Mouse (Mus musculus) c-Kit-positive CD71-positive TER-119-positive erythroid progenitor cells, embryonic 14.5 days (primary cell): Measurements from ENCODE around the gene Neurod2.

Experiments
- DNase-seq: peaks from one replicate; pipeline ENCODE4 v3.0.0-alpha.2; 2013; ENCODE audit warnings: low spot score

Neurod2 gene

DNA sequence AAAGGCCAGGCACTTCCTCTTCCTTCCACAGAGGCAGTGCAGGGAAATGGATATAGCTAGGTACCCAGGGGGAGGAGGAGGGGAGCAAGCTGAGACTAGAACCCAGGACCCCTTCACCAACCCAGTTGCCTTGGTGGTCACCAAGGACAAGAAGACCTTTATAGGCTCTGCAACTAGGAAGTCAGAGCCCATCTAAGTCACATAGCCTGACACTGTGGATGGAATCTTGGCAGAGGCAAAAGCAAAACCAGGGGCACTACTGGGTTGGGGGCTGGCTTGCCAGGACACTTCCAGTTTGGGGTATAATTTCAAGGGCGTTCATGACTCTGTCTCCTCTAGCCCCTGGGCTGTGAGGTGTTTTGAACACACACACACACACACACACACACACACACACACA lies 2.0 kb upstream of the Neurod2 start:
- DNase-seq = no peak

DNA sequence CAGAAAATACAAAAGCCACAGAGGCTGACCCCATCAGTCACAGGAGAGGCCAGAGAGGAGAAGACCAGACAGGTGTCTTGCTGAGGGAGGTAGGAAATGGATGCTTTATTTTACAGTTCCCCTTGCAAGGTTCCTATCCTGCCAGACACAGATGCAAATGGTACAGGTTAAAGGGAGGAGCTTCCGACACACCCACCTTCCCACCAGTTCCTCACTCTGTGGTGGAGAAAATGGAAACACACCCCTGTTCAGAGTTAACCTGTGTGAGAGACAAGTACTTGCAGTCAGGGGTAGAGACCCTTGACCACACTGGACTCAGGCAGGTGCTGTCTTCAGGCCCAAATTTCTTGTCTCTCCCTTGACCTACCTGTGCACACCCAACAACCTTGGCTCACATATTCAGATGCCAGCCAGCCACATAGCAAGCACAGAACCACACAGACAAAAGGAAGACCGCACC lies 1.3 kb upstream of the Neurod2 start:
- DNase-seq = no peak

DNA sequence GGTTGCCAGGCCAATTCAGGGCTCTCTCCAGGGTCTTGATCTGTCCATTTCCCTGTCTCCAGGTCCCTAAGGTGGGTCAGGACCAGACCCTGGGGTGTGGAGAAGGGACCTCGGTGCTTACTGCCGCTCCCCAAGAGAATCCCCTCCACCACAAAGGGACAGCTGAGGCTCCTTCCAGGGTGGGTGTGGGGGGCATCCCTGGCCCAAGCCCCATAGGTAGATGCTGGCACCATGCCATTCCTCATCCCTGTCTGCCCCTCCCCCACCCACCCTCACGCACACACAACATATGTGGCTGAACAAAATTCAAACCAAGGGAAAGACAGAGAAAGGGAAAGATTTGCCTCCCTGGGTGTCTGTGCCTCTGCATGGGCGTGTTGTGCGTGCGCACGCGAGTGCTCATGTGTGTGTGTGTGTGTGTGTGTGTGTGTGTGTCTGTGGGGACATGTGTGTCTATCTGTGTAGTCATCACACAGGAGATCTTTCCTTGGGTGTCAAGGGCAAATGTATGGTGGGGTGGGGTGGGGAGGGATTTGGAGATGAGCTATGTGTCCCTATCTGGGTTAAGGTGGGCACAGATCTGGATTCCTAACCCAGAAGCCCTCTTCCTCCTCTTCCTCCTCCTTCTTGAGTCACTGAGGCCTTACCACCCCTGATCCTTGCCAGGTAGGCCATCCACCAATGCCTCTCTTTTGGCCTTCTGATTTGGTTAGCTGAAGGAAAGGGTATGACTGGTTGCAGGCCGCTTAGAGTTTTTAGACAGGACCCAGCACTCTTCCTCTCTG lies 704 bp upstream of the Neurod2 start:
- DNase-seq = no peak

DNA sequence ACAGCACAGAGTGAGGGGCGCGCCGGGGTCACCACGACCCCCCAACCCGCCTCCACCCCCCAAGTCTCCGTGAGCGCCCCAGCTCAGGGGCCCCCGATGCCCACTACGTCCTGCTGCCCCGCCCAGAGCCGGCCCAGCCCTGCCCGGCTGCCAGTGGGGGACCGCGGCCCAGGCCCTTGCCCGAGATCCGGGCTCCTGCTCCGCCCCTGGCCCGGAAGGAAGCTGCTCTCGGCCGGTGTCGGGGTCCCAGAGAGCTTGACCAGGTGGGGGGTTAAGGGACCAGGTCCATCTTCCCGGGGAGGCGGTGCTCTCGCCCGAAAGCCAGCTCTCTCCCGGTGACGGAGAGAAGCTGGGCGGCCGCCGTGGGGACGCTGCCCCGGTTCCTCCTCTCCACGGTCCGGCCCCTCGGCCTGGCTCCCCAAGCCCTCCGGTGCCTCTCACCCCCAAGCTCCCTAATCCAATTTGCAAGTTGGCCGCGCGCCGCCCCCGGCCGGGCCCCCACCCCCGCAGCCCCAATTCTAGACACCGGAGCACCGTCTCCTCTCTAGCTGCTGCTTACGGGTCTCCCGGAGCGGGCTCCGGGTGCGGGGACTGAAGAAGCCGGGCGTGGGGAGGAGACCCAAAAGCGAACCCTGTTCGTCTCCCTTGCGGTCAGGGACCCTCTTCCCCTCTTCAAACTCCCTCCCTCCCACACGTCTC lies 928 bp downstream of the Neurod2 start:
- DNase-seq = no peak

DNA sequence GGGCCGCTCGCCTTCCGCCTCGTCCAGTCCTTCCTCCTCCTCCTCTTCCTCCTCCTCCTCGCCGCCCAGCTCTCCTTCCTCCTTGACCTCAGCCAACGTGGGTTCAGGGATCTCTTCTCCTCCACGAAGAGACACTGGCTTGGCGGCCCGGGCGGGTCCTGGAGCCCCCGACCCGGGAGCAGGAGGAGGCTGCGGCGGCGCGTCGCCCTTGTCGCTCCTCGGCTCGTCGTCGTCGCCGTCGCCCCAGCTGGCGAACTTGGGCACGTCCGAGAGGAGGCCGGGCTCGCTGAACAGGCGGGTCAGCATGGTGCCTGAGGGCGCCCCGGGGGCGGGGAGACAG lies 1.4 kb downstream of the Neurod2 start:
- DNase-seq = no peak

DNA sequence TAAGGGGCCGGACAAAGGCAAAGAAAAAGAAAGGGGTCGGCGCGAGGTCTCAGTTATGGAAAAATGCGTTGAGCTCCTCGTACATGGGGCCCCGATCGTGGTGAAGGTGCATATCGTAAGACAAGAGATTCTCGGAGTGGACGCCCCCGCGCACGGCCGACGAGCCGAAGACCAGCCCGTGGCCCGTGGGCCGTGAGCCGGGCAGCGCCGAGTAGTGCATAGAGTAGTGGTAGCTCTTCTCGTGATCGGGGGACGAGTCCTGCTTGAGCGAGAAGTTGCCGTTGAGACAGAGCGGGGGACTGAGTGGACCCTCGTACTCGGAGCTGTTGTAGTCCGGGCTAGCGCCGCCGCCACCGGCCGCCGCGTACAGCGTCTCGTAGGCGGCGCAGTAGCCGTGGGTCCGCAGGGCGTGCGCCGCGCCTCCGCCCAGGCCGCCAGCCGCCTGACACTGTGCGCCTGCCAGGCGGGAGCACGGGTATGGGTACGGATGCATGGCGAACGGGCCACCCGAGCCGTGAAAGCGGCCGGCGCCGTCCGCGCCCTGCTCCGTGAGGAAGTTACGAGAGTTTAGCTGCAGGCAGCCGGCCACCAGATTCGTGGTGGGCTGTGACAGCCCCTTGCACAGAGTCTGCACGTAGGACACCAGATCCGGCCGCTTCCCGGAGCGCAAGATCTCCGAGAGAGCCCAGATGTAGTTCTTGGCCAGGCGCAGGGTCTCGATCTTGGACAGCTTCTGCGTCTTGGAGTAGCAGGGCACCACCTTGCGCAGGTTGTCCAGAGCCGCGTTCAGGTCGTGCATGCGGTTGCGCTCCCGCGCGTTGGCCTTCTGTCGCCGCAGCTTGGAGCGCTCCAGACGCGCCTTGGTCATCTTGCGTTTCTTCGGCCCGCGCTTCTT lies 2.1 kb downstream of the Neurod2 start:
- DNase-seq = no peak

DNA sequence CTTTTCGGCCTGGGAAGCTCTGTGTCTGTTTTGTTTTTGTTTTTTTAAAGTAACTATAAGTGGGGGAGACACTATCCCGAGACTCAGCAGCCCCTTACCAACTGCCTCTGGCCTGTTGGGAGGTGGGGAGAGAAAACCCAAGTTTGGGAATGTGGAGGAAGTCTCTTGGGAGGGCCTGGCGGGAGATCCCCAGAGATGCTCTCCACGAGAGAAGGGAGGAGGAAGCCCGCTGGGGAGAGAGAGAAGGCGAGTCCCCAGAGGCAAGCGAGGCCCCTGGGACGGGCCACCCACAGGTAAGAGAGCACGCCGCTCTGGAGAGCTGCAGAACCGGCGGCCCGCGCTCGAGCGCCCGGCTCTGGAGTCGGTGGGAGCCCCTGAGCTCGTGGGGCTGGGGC lies 2.7 kb downstream of the Neurod2 start:
- DNase-seq = no peak

DNA sequence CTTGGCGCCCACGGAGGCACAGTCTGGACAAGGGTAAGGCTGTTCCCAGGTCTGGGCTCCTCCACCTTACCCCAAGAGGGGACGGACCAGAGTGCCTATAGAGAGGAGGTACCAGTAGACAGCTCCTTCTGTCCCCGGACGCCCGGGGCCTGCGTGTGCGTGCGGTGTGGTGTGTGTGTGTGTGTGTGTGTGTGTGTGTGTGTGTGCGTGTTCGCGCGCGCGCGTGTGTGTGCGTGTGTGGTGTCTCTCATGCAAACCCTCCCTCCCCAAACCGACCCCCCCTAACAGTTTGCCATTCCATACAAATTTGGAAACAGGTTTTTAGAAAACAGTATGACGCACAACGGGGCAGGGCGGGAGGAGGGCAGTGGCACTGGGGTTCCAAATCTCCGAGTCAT lies 3.6 kb downstream of the Neurod2 start:
- DNase-seq = no peak

DNA sequence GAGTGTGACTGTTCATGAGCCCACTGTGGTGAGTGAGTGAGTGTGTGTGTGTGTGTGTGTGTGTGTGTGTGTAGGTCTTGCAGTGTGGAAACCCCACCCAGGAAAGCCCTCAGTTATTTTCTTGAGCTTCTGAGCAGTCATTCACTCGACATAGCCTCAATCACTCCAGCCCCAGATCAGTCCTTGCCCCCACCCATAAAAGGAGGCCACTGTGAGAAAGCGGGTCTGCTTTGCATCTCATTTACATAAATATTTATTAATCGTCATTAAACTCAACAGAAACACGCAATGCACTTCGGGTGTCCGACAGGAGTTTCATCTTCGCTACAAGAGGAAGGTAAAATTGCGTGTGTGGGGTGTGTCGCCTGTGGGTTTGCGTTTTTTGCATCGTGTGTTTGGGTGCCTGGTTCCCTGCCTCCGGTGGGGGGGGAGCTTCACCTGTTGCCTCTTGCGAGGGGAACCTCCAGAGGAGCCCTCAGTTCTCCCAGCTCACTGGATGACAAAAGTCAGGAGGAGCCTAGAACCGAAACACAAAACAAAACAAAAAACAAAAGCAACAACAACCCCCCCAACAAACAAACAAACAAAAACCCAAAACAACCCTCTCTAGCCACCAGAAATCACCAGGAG lies 4.1 kb downstream of the Neurod2 start:
- no peak for DNase-seq

DNA sequence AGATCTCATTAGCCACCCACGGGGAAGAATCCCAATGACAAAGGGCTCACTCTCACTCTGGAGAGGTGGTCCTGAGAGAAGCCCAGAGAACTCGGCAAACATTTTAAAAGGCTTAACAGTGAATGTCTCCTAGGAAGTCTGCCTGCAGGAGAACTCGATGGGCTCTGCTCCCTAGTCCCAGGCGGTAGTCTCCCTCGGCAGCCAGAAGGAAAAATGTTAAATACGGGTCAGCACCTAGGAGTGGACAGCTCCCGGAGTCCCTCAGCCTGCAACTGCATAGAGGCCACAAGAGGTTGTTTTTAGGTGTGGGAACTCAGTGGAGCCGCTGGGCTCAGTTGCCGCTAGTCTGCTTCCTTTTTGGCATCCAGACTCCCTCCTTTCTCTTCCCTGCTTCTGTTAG lies 5.5 kb downstream of the Neurod2 start:
- DNase-seq = no peak

DNA sequence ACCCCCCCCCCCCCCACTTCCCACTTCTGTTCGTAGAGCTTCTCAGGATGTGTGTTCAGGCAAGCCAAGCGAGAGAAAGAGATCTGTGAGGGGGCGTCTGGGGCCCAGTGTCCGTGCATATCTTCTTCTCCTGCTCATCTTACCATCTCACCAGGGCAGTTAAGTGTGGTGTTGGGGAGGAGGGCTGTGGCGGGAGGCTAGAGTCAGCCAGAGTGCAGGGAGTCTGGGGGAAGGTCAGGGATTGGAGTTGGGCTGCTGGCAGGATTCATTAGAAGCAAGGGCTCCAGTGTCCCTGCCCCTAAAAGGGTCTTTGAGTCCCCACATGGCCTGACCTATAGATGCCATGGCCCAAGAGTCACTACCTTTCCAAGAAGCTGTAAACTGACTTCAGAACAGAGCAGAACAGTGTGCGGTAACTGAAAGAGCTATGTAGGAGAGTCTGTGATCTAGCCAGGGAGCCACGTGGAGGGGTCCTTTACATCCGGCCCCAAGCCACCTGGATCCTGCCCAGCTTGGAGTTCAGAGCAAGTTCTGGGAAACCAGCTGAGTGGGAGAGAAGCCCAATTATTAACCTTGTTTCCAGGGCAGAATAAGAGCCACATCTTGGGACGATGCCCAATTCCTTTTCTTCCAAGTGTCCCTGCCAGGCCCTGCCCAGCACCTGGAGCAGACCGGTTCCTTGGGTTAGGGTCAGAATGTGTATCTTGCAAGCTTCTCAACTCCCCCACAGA lies 6.1 kb downstream of the Neurod2 start:
- no peak for DNase-seq

DNA sequence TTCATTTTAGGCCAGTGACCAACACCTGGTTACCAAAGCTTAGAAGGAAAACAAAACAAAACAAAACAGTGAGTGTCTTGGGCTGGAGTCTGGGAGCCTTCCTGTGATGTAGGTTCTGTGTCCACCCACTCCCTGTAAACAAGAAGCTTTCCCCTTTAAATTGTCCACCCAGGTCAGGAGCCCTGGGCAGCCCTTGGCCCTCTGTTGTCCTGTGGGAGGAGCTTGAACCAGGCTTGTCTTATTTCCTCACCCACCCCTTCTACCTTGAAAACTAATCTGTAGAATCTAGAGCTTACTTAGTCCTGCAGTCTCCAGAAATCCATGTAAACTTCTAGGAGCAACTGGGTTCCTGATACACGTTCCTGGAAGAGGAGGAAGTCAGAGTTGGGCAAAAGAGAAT lies 7.3 kb downstream of the Neurod2 start:
- DNase-seq = no peak

DNA sequence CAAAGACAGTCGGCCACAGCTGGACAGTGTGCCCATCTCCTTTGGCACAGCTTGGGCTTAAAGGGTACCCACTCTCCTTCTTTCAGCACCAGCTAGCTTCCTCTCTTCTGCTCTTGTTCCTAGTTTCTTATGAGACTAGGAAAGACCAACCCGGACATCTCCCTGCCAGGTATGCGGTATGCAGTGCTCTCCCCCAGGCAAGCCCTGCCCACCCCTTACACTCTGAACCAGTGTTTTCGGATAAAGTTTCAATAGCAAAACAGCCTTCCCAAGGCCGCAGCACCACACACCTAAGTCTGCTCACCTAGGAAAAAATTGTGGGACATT lies 7.8 kb downstream of the Neurod2 start:
- no peak for DNase-seq

DNA sequence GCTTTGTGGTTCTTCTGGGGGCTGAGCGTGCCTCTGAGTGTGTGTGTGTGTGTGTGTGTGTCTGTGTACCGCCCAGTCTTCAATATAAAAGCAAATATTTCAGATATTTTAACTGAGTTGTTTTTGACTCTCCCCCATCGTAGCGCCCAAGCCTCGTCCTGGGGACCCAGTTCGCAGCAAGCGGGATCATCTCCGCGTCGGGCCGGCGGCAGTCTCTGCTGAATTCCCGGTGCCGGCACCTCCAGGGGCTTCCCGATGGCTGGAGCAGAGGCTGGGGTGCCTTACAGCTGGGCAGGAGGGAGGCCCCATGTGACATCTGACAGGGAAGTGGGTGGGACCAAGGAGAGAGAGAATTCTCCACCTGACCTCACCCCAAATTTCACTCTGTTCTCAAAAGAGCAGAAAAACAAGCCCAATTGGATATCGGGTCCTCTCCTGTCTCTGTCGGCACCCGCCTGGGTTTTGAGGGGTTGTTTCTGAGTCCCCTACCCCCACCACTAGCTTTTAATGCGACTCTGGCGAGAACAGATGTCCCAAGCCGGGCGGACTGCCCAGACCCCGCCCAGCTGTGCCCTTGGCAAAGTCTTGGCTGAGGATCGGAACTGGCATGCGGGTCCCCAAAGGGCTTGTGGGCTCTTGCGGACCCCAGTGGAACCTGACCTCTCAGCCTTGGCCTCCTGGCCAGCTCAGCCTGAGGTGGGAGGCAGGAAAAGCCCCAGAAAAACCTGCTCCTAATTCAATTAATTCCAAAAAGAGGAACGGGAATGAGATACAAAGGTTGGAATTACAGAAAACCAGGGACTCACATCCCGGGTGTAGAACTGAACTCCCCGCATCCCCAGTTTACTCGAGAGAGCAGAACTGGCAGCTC lies 8.4 kb downstream of the Neurod2 start:
- no peak for DNase-seq

DNA sequence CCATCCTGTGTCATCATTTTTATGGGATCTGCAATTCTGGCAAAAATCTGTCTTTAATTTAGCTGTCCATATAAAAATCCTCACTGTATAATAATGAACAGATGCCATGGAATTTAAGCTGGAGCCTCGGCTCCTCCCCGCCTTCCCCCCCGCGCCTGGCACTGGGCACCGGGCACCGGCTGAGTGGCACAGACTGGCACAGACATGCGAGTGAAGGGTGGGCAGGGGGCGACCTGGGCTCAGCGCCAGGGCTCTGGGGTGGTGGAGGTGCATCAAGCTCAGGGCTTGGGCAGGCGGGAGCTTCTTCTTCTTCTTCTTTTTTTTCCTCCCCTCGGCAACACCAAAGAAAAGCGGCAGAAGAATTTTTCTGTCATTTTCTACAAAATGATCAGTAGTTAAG lies 9.1 kb downstream of the Neurod2 start:
- DNase-seq = no peak

DNA sequence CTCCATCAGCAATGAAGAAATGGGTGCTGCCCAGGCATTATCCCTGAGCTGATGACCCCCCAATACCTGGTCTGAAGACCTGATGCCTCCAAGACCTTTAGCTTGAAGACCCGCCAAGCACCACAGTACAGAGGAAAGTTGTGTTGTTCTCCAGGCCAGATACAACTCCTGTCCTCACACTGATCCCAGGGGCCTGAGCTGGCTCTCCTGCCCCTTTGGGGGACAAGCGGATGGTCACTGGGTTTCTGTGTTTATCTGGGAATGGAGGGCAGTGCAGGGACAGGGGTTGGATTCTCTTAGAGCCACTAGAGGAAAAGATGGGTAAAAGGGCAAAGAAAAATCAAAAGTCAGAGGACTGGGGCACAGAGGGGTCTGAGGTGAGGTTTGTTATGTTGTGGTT lies 9.5 kb downstream of the Neurod2 start:
- DNase-seq = no peak

DNA sequence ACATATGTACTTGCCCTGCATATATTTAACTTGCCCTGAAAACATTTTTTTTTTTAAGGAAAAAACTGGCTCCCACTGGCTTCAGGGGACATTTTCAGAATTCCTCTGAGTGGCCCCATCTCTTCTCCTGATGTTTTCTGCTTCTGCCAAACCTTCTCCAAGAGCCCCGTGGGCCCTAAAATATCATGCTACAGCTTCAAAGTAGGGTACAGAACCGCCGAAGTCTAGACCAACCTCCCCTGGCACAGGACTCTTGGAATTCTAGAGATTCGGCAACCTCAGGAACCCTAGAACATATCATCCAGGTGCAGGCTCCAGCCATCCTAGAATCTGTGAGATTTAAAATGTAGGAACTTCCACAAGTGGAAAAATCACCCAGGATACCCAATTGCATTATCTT lies 9.9 kb downstream of the Neurod2 start:
- DNase-seq = no peak

DNA sequence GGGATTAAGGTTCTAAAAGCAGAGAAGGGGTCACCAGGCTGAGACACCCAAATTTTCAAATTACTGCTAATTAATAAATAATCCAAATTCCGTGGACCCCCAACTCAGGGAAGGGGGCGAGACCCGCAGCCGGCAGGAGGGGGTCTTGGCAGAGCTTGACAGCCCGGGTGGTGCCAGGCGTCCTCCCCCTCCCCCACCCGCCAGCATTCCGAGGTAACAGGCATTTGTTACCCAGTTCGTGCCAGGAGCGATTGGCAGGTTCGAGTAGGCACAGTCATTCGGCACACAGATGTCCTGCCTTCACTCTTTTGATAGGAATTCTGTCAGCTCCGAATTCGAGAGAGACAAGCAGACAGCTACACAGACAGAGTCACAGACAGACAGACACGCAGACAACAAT lies 10.3 kb downstream of the Neurod2 start:
- no peak for DNase-seq

DNA sequence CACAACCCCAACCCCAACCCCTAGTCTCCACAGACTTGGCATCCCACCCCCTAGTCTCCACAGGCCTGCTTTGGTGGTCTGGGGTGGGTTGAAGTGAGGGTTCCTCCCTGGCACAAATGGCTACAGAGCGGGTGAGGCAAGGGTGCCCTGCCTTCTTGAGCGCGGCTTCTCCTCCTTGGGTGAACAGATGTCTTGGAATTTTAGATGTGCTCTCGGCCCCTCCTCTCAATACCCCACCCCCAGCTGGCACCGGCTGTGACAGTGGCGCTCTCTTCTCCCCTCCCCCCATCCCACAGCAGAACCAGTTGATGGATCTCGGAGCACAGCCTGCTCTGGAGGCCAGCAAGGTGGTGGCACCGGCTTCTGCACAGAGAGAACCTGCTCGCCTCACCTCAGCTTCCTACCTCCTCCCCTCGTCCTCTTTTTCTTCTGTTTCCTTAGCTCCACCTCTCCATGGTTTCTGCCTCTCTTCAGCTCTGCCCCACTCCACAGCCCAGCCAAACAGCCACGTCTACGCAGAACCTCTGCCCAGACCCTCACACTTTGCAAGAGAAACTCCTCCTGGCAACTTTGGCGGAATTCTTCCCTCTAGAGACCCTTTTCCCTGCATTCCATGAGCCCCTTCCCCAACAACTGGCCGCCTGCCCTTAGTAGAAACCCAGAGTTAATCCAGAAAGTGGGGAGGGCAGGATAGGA lies 10.9 kb downstream of the Neurod2 start:
- DNase-seq = no peak

DNA sequence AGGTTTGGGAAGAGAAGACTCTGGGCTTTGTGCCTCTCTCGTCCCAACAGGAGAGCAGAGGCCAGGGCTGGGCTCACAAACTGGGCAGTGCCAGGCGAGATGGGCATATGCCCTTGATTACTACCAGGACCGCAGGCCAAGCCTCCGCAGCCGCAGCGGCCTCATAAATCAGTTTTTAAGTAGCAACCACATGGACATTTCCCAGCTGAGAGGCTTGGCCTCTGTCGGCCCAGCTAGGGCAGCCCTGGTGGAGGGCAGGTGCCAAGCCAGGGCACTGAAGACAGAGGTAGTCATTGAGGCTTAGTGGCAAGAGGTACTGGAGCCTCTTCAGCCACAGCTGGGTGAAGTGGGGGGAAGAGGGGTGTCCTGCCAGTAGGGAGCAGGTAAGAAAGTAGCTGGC lies 12.0 kb downstream of the Neurod2 start:
- DNase-seq = no peak
